8 mouse cellular contexts compared by ENCODE assay signal in genomic region chr8:79641119-79641518, GRCm38 (mm10). TPM values are rescaled to one million over a fixed set of nuclear protein-coding genes. Genes with fewer than 3 reads are reported as not detected.
DNase-seq lines count a peak whose midpoint lies in the region; ATAC-seq and TF ChIP-seq lines count a peak whose summit lies in the region.

No protein-coding gene starts in this region.

- ATAC-seq in kidney, postnatal 0 days (replicated peaks; ENCODE audit: low FRiP score, low read depth) = no peak
- ATAC-seq in midbrain, postnatal 0 days (ENCODE audit: low FRiP score) = no peak
- no peak for ATAC-seq in monocyte, adult 5-6 weeks (replicated peaks; ENCODE audit: insufficient number of reproducible peaks, low FRiP score, low TSS enrichment, poor library complexity, severe bottlenecking)

- DNase-seq in kidney, postnatal 0 days (ENCODE audit: low spot score) = no peak
- DNase-seq in kidney, adult 11 months = no peak
- DNase-seq in embryonic facial prominence, embryonic 10.5 days (ENCODE audit: low spot score) = no peak
- DNase-seq in induced T-regulatory cell, adult 2 months (ENCODE audit: low read depth) = peak; percentile 26
- no peak for DNase-seq in midbrain, postnatal 0 days (ENCODE audit: low spot score)
- no peak for DNase-seq in adrenal gland, adult 8-10 months
- DNase-seq in kidney, postnatal 25 days = no peak

- H3K9ac ChIP-seq in kidney, postnatal 0 days (ENCODE audit: low read depth, low read length) = no peak overlapping the region
- H3K9ac ChIP-seq in midbrain, postnatal 0 days (replicated peaks; ENCODE audit: low read length, poor library complexity, severe bottlenecking) = 0 out of 2 replicates have a peak overlapping the region, but pooled peaks have one; percentile 5

- H3K27ac ChIP-seq in kidney, postnatal 0 days = no peak overlapping the region
- H3K27ac ChIP-seq in embryonic facial prominence, embryonic 10.5 days (replicated peaks) = no peak overlapping the region
- H3K27ac ChIP-seq in midbrain, postnatal 0 days (ENCODE audit: low read depth, low read length) = no peak overlapping the region

- H3K4me2 ChIP-seq in kidney, postnatal 0 days (ENCODE audit: low read length) = peak overlapping the region; percentile 81
- peak overlapping the region; percentile 72 for H3K4me2 ChIP-seq in midbrain, postnatal 0 days (ENCODE audit: low read depth, low read length, poor library complexity, severe bottlenecking)

- H3K4me3 ChIP-seq in kidney, postnatal 0 days (replicated peaks; ENCODE audit: low read depth, low read length) = peak overlapping the region; percentile 91
- H3K4me3 ChIP-seq in embryonic facial prominence, embryonic 10.5 days = peak overlapping the region; percentile 94
- H3K4me3 ChIP-seq in midbrain, postnatal 0 days (ENCODE audit: low read depth, low read length) = peak overlapping the region; percentile 88; the same call in 1 of the 2 replicates

- TF ChIP-seq CTCF in kidney, postnatal 0 days (IDR thresholded peaks at IDR 0.05; ENCODE audit: low read depth) = no peak
- no peak for TF ChIP-seq CTCF in midbrain, postnatal 0 days (IDR thresholded peaks at IDR 0.05)

- 11% methylated on average over 1 of the region's 1 CpGs for WGBS in kidney, postnatal 0 days
- WGBS in embryonic facial prominence, embryonic 10.5 days = 41% methylated on average over 1 of the region's 1 CpGs
- WGBS in midbrain, postnatal 0 days = 27% methylated on average over 1 of the region's 1 CpGs

- H3K36me3 ChIP-seq in kidney, postnatal 0 days (ENCODE audit: insufficient read depth, low read length) = no peaks in the 10 kb centered on the region
- peaks cover 29% of the 10 kb centered on the region for H3K36me3 ChIP-seq in embryonic facial prominence, embryonic 10.5 days (replicated peaks)
- H3K36me3 ChIP-seq in midbrain, postnatal 0 days (ENCODE audit: insufficient read depth, low read length) = 0 out of 2 replicates have a peak, but pooled peaks cover 2% of the 10 kb centered on the region

- H3K27me3 ChIP-seq in kidney, postnatal 0 days (ENCODE audit: insufficient read depth, low read length) = no peaks in the 10 kb centered on the region
- no peaks in the 10 kb centered on the region for H3K27me3 ChIP-seq in embryonic facial prominence, embryonic 10.5 days (replicated peaks; ENCODE audit: low read depth, poor library complexity, severe bottlenecking)
- no peaks in the 10 kb centered on the region for H3K27me3 ChIP-seq in midbrain, postnatal 0 days (ENCODE audit: insufficient read depth, low read length)

- no peaks in the 10 kb centered on the region for H3K9me3 ChIP-seq in kidney, postnatal 0 days (replicated peaks; ENCODE audit: low read length)
- H3K9me3 ChIP-seq in embryonic facial prominence, embryonic 10.5 days = no peaks in the 10 kb centered on the region
- H3K9me3 ChIP-seq in midbrain, postnatal 0 days (ENCODE audit: low read length) = no peaks in the 10 kb centered on the region

- peaks cover 5% of the 10 kb centered on the region; the same call in 1 of the 2 replicates for H3K4me1 ChIP-seq in kidney, postnatal 0 days (replicated peaks; ENCODE audit: insufficient read depth, low read length)
- peaks cover 23% of the 10 kb centered on the region for H3K4me1 ChIP-seq in embryonic facial prominence, embryonic 10.5 days
- peaks cover 7% of the 10 kb centered on the region; the same call in 1 of the 2 replicates for H3K4me1 ChIP-seq in midbrain, postnatal 0 days (ENCODE audit: insufficient read depth, low read length)

RNA-seq across cellular contexts. Expression of gene Otud4, which starts 1.7 kb away (rescaled TPM):
- 11.2 and 12.1 TPM in 2 replicates for polyA plus RNA-seq in kidney, postnatal 0 days (2015; fragmentation: Nextera tagmentation; extraction: Ambion mirVana)
- polyA plus RNA-seq in embryonic facial prominence, embryonic 10.5 days (2016; fragmentation: Nextera tagmentation; extraction: Ambion mirVana) = 16.1 and 17.8 TPM in 2 replicates
- total RNA-seq in midbrain, postnatal 0 days (2014; rRNA removed) = 24.3 and 35.3 TPM in 2 replicates
- polyA plus RNA-seq in midbrain, postnatal 0 days (2015; fragmentation: Nextera tagmentation; extraction: Ambion mirVana) = 5.5 and 6.4 TPM in 2 replicates
- 10 to 100 TPM; 41.6 to 58.1 (median 48.9) TPM for total RNA-seq in adrenal gland, adult 8-10 months (2022)
- 45.2 to 78.5 TPM (median 46.1 TPM) in 3 replicates for total RNA-seq in monocyte, adult 5-6 weeks (2017)
